Mouse (Mus musculus) embryonic facial prominence, embryonic 11.5 days (tissue): ENCODE results near the gene Supv3l1. TPM values are rescaled to one million over a fixed set of nuclear protein-coding genes. Genes with fewer than 3 reads are reported as not detected.
"Not testable (repeated sequence)": the region's sequence is repeated elsewhere in the genome, so short reads cannot be mapped to it uniquely, and the experiment has no call there.

Source experiments
- ATAC-seq: fragments of 200-750 bp; cut with Nextera tagmentation; replicated peaks from 2 replicates; pipeline ENCODE4 v1.8.0; 2017; ENCODE audit warnings: low read depth; ENCODE audit not compliant: insufficient number of reproducible peaks, low FRiP score, low TSS enrichment
- DNase-seq: peaks from one replicate; pipeline ENCODE4 v3.0.0-alpha.2; 2015; ENCODE audit warnings: low spot score
- H3K27ac ChIP-seq: fragments of 300-500 bp; sonication (generic); replicated peaks from 2 replicates; pipeline ENCODE4 v1.5.1; 2014; ENCODE audit warnings: mild to moderate bottlenecking, low read depth, low read length, control low read depth
- H3K27me3 ChIP-seq: fragments of 300-500 bp; sonication (generic); 2 replicates; pipeline ENCODE4 v1.6.1; 2014; ENCODE audit warnings: mild to moderate bottlenecking, low read length, moderate library complexity, mixed read lengths; ENCODE audit not compliant: control insufficient read depth, insufficient read depth
- H3K36me3 ChIP-seq: fragments of 300-500 bp; sonication (generic); replicated peaks from 2 replicates; pipeline ENCODE4 v1.6.1; 2014; ENCODE audit warnings: low read depth, mild to moderate bottlenecking, low read length, moderate library complexity, mixed read lengths; ENCODE audit not compliant: control insufficient read depth, insufficient read depth
- H3K4me1 ChIP-seq: fragments of 300-500 bp; sonication (generic); 2 replicates; pipeline ENCODE4 v1.6.1; 2014; ENCODE audit warnings: low read length, mixed read lengths; ENCODE audit not compliant: control insufficient read depth, insufficient read depth
- H3K4me2 ChIP-seq: fragments of 300-500 bp; sonication (generic); 2 replicates; pipeline ENCODE4 v1.6.1; 2014; ENCODE audit warnings: low read depth, mild to moderate bottlenecking, control low read depth, low read length, moderate library complexity
- H3K4me3 ChIP-seq: fragments of 300-500 bp; sonication (generic); 2 replicates; pipeline ENCODE4 v1.5.1; 2014; ENCODE audit warnings: low read depth, low read length, control low read depth
- H3K9ac ChIP-seq: fragments of 300-500 bp; sonication (generic); replicated peaks from 2 replicates; pipeline ENCODE4 v1.6.1; 2014; ENCODE audit warnings: mild to moderate bottlenecking, control low read depth, low read length
- H3K9me3 ChIP-seq: fragments of 300-500 bp; sonication (generic); replicated peaks from 2 replicates; pipeline ENCODE4 v1.6.1; 2016; ENCODE audit warnings: mild to moderate bottlenecking, low read length, inconsistent platforms, mixed read lengths; ENCODE audit not compliant: control insufficient read depth
- WGBS: fragments of 180-500 bp; shearing (Covaris S2); extraction: QIAGEN DNeasy Blood & Tissue Kit; methylation state at CpG from one replicate; pipeline ENCODE4 v1.1.7; 2014; 5-methylcytosine and 5-hydroxymethylcytosine counted together
- polyA plus RNA-seq: library from polyadenylated mRNA; unstranded; fragments of >200 nt; fragmentation: Nextera tagmentation; extraction: Ambion mirVana; gene quantifications from 2 replicates; pipeline ENCODE4 v1.2.1, GENCODE M21; 2014

Supv3l1 gene
- polyA plus RNA-seq: 30.3 and 31.2 TPM in 2 replicates

- H3K4me3 ChIP-seq: peak within 1 kb of the TSS; percentile 96
- H3K27ac ChIP-seq: peak within 1 kb of the TSS; percentile 79
- H3K4me1 ChIP-seq: no peaks in the 10 kb centered on the region
- WGBS: under 1% methylated on average over 73 of the region's 73 CpGs
- H3K9ac ChIP-seq: peak within 1 kb of the TSS; percentile 94
- H3K36me3 ChIP-seq: no peaks in the 10 kb centered on the region; the same call in 1 of the 2 replicates
- ATAC-seq (peak; percentile 82), DNase-seq (peak; percentile 92)
- no peaks in the 10 kb centered on the region for H3K9me3 ChIP-seq
- peak within 1 kb of the TSS; percentile 57 for H3K4me2 ChIP-seq
- H3K27me3 ChIP-seq: no peaks in the 10 kb centered on the region
These were observed at the start of gene Supv3l1, which contains the start of gene 4930507D05Rik for GRCm38 (mm10) chr10:62449364-62450279. TSS of gene Supv3l1 (minus strand) at chr10:62449738. TSS of gene 4930507D05Rik (plus strand) at chr10:62449489.

GRCm38 (mm10) chr10:62491681-62492080 is 42.1 kb upstream of the Supv3l1 start:
- H3K27ac ChIP-seq, H3K9ac ChIP-seq, H3K9me3 ChIP-seq, DNase-seq, H3K27me3 ChIP-seq, ATAC-seq, H3K4me2 ChIP-seq, H3K36me3 ChIP-seq, H3K4me3 ChIP-seq, H3K4me1 ChIP-seq: not testable (repeated sequence)
- 87% methylated on average over 3 of the region's 3 CpGs for WGBS

DNA sequence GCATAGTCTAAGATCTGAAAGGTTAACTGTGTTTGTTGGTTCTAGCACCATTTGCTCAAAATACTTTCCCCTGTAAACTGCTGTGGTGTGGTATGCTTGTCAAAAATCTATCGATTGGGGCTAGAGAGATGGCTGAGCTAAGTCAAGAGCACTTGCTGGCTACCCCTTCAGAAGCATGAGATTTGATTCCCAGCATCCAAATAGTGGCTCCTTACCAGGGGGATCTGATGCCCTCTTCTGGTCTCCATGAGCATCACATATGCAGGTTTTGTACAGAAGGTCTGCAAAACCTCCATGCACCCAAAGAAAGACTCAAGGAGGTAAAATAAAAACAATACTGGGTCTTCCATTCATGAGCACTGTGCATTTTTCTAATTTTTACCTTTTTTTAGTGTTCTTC is 38.7 kb upstream of the Supv3l1 start:
- ATAC-seq (no peak), DNase-seq (peak; percentile 75)
- H3K9ac ChIP-seq: no peak overlapping the region
- H3K4me1 ChIP-seq: peaks cover 2% of the 10 kb centered on the region; the same call in 1 of the 2 replicates
- no peaks in the 10 kb centered on the region for H3K36me3 ChIP-seq
- no peaks in the 10 kb centered on the region for H3K9me3 ChIP-seq
- no peaks in the 10 kb centered on the region for H3K27me3 ChIP-seq
- H3K27ac ChIP-seq: no peak overlapping the region
- no peak overlapping the region for H3K4me3 ChIP-seq
- 14% methylated on average over 1 of the region's 1 CpGs for WGBS
- no peak overlapping the region for H3K4me2 ChIP-seq

GRCm38 (mm10) chr10:62486618-62487415 is 37.3 kb upstream of the Supv3l1 start, which contains the start of gene Vps26a:
TSS of gene Vps26a (minus strand) at chr10:62486805.
- H3K9ac ChIP-seq: peak within 1 kb of the TSS; percentile 78
- DNase-seq (peak; percentile 100), ATAC-seq (peak; percentile 85)
- H3K4me2 ChIP-seq: peak within 1 kb of the TSS; percentile 62
- peaks cover 2% of the 10 kb centered on the region; the same call in 1 of the 2 replicates for H3K4me1 ChIP-seq
- H3K9me3 ChIP-seq: no peaks in the 10 kb centered on the region
- H3K27me3 ChIP-seq: no peaks in the 10 kb centered on the region
- H3K4me3 ChIP-seq: peak within 1 kb of the TSS; percentile 97
- no peaks in the 10 kb centered on the region for H3K36me3 ChIP-seq
- H3K27ac ChIP-seq: peak within 1 kb of the TSS; percentile 47; the same call in 1 of the 2 replicates
- under 1% methylated on average over 53 of the region's 59 CpGs for WGBS

- Histone ChIP-seq H3K27me3 (no peaks in the 10 kb centered on the region), H3K9ac (peak overlapping the region; percentile 78), H3K9me3 (no peaks in the 10 kb centered on the region), H3K27ac (peak overlapping the region; percentile 47; the same call in 1 of the 2 replicates), H3K4me2 (peak overlapping the region; percentile 47), H3K36me3 (no peaks in the 10 kb centered on the region), H3K4me3 (peak overlapping the region; percentile 97), H3K4me1 (peaks cover 2% of the 10 kb centered on the region; the same call in 1 of the 2 replicates)
- ATAC-seq (peak; percentile 85), DNase-seq (peak; percentile 31)
- under 1% methylated on average over 39 of the region's 48 CpGs for whole genome bisulfite sequencing
These were observed 36.5 kb upstream of the Supv3l1 start for GRCm38 (mm10) chr10:62485878-62486582.

DNA sequence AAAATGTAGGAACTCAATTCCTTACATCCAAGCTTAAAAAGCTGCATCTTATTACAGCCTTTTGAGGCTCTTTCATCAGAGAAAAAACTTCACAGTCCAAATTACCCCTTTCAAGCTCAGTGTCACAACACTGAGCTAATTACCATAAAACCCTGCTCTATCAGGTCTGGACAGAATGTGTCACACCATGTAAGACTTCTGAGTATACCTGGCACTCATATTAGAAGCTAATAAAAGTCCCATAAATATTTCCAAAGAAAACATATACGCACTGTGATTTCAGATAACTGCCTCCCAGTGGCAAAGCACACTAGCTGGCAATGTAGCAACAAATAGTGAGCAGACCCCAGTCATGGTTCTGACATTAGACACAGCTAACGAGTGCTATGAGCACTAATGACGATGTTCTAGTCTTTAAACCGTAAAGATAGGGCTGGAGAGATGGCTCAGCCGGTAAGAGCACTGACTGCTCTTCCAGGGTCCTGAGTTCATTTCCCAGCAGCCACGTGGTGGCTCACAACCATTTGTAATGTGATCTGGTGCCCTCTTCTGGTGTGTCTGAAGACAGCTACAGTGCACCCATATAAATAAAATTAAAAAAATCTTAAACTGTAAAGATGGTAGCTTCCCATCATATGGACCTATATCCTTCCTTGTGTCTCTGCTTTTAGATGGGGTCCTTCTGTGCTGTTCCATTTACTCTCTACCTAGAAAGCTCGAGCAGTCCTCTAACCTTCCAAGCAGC is 31.7 kb upstream of the Supv3l1 start:
- Histone ChIP-seq H3K4me2 (no peak overlapping the region), H3K9me3 (no peaks in the 10 kb centered on the region), H3K36me3 (no peaks in the 10 kb centered on the region), H3K4me1 (peaks cover 2% of the 10 kb centered on the region; the same call in 1 of the 2 replicates), H3K27me3 (no peaks in the 10 kb centered on the region), H3K9ac (no peak overlapping the region), H3K27ac (no peak overlapping the region; the same call in 1 of the 2 replicates), H3K4me3 (no peak overlapping the region)
- no peak for DNase-seq
- WGBS: 70% methylated on average over 7 of the region's 7 CpGs
- ATAC-seq: no peak

DNA sequence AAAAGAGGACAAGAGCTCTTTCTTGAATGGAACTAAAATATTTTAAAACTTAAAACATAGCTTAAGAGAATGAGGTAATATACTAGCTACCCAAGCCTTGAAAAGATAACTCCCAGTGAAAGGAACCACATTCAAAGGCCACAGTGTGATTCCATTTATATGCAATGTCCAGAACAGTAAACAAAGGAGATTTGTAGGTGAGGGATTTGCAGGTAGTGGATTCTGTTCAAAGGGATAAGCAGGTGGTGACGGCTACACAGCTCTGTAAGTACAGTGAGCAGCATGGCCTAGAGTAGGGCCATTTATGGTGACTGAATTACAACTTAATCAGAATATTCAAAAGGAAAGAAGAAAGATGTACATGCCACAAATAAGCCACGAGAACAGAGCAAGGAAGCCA is 27.4 kb upstream of the Supv3l1 start:
- Histone ChIP-seq H3K36me3 (no peaks in the 10 kb centered on the region; the same call in 1 of the 2 replicates), H3K4me3 (no peak overlapping the region), H3K27ac (no peak overlapping the region), H3K27me3 (no peaks in the 10 kb centered on the region), H3K4me1 (no peaks in the 10 kb centered on the region), H3K4me2 (no peak overlapping the region), H3K9me3 (no peaks in the 10 kb centered on the region), H3K9ac (no peak overlapping the region)
- ATAC-seq (no peak), DNase-seq (no peak)
- 72% methylated on average over 2 of the region's 2 CpGs for WGBS
